Mouse (Mus musculus): ENCODE results near the gene Fbxw7.

GRCm38 (mm10) chr3:84806206-84806605 lies 8.9 kb upstream of the Fbxw7 start:
- TF ChIP-seq CTCF (IDR thresholded peaks at IDR 0.05; ENCODE audit: low read depth), result no peak
- TF ChIP-seq EP300 (IDR thresholded peaks at IDR 0.05; ENCODE audit: low read depth), result no peak
